22 mouse cellular contexts compared by ENCODE assay signal in the genomic region with DNA sequence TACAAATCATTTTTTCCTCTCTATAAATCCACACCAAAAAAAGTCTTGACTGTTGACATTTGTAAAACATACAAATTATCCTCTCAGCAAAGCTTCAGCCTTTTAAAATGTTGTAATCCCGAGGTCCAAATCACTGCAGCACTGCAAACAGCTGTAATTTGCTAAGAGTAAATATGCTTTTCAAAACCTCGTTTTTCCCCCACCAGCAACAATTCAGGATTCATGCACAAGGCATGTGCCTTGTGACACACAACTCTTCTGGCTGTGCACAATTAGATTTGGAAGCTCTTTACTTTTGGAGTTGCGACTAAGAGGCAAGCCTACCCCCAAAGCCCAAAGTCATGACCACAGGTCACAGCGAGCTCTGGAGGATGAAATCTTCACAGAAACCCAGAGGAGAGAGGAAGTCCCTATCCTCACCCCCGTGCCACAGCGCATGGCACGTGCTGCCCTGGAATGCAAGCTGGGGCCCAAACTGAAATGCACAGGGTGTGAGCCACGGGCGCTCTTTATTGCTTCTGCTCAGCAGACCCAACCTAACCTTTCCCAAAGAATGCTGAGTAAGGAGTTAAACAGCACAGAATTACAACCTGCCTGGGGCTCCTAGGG.
DNase-seq lines count a peak whose midpoint lies in the region; ATAC-seq and TF ChIP-seq lines count a peak whose summit lies in the region.
"Had no signal": no experiment of that assay in that cellular context is flagged by ENCODE, and none has a peak within 500 bp of the region (broad histone marks: within the 10 kb centered on the region; RNA-seq: fewer than 3 reads in every experiment).

No protein-coding gene starts in this region.

- no peaks in the 10 kb centered on the region for H3K9me3 ChIP-seq in liver, embryonic 12.5 days (replicated peaks)
- H3K9me3 ChIP-seq: G1E; hindbrain, embryonic 13.5 days; midbrain, embryonic 12.5 days; neural tube, embryonic 12.5 days had no signal

- no peaks in the 10 kb centered on the region for H3K79me2 ChIP-seq in liver, adult 2 months (ENCODE audit: control insufficient read depth, insufficient read depth, low read length)

- intact Hi-C loops in gastrocnemius, adult 2 months (cut with DNase I) = no loop called here
- intact Hi-C loops in gastrocnemius, postnatal 36 days (cut with DNase I) = no loop called here

- no peak for TF ChIP-seq POLR2A in liver, adult 2 months (IDR thresholded peaks at IDR 0.05; ENCODE audit: extremely low read depth, insufficient read depth, low read length)

- peaks cover 4% of the 10 kb centered on the region for H3K4me1 ChIP-seq in liver, adult 2 months (ENCODE audit: control insufficient read depth, insufficient read depth, low read length)
- H3K4me1 ChIP-seq in liver, embryonic 12.5 days = no peaks in the 10 kb centered on the region

- no peak overlapping the region for H3K4me3 ChIP-seq in gastrocnemius, adult 2 months
- no peak overlapping the region for H3K4me3 ChIP-seq in liver, adult 2 months (ENCODE audit: insufficient read depth, low read depth, low read length)
- H3K4me3 ChIP-seq in liver, embryonic 12.5 days = no peak overlapping the region
- H3K4me3 ChIP-seq: hindbrain, embryonic 13.5 days; midbrain, embryonic 12.5 days; neural tube, embryonic 12.5 days had no signal

- ATAC-seq in liver, embryonic 12.5 days = no peak
- ATAC-seq in hematopoietic stem cell, adult 5-6 weeks (replicated peaks in 1 of 2; ENCODE audit: insufficient read depth in 1 of 2, low FRiP score in 2 of 2, low TSS enrichment in 1 of 2, low read depth in 1 of 2, poor library complexity in 2 of 2, severe bottlenecking in 2 of 2) = peak; percentile 46 to 74
- ATAC-seq: CD4-positive, CD25-positive, alpha-beta regulatory T cell, adult 4 months; forebrain, postnatal 0 days; inflammation-experienced regulatory T-cells, adult 6 months had no signal

- peak overlapping the region; percentile 56 for H3K27ac ChIP-seq in gastrocnemius, adult 2 months
- no peak overlapping the region for H3K27ac ChIP-seq in liver, adult 2 months (replicated peaks; ENCODE audit: insufficient read depth, low read depth, low read length)
- no peak overlapping the region for H3K27ac ChIP-seq in liver, embryonic 12.5 days
- H3K27ac ChIP-seq: hindbrain, embryonic 13.5 days; macrophage; midbrain, embryonic 12.5 days; neural tube, embryonic 12.5 days had no signal

- H3K4me2 ChIP-seq in liver, embryonic 12.5 days = no peak overlapping the region
- H3K4me2 ChIP-seq: heart, embryonic 11.5 days; hindbrain, embryonic 13.5 days; lung, embryonic 14.5 days; midbrain, embryonic 12.5 days; neural tube, embryonic 12.5 days had no signal

- no peak overlapping the region for H3K9ac ChIP-seq in liver, adult 2 months (ENCODE audit: low read depth, low read length)
- no peak overlapping the region for H3K9ac ChIP-seq in liver, embryonic 12.5 days
- H3K9ac ChIP-seq: forebrain, postnatal 0 days; hindbrain, embryonic 13.5 days; lung, embryonic 14.5 days; midbrain, embryonic 12.5 days; neural tube, embryonic 12.5 days had no signal

- DNase-seq in gastrocnemius, adult 2 months = no peak
- no peak for DNase-seq in gastrocnemius, postnatal 36 days
- peak; percentile 67 for DNase-seq in liver, adult 2 months (ENCODE audit: extremely low read depth, low read depth, low spot score)
- DNase-seq in adrenal gland, adult 8-10 months = no peak
- no peak for DNase-seq in cerebellum, adult 9-10 months
- DNase-seq: cerebellum, adult 18-20 months; forebrain, postnatal 0 days; heart, postnatal 10 days; kidney, postnatal 4 days; lung, embryonic 14.5 days; right cerebral cortex, adult 18-20 months; thymus, postnatal 25 days had no signal

- 41% methylated on average over 9 of the region's 9 CpGs for WGBS in liver, adult 2 months
- 61% methylated on average over 9 of the region's 9 CpGs for WGBS in liver, embryonic 12.5 days (ENCODE audit: insufficient replicate concordance)

- no peaks in the 10 kb centered on the region for H3K27me3 ChIP-seq in liver, adult 2 months (ENCODE audit: control insufficient read depth, insufficient read depth, low read length)
- no peaks in the 10 kb centered on the region; the same call in 1 of the 2 replicates for H3K27me3 ChIP-seq in liver, embryonic 12.5 days (replicated peaks)
- H3K27me3 ChIP-seq: hindbrain, embryonic 13.5 days; midbrain, embryonic 12.5 days; neural tube, embryonic 12.5 days had no signal

- H3K36me3 ChIP-seq in liver, adult 2 months (ENCODE audit: control insufficient read depth, insufficient read depth, low read length) = no peaks in the 10 kb centered on the region
- H3K36me3 ChIP-seq in liver, embryonic 12.5 days = no peaks in the 10 kb centered on the region
- H3K36me3 ChIP-seq: G1E; hindbrain, embryonic 13.5 days; midbrain, embryonic 12.5 days; neural tube, embryonic 12.5 days had no signal

- no peak for TF ChIP-seq CTCF in gastrocnemius, adult 2 months (IDR thresholded peaks at IDR 0.05)
- no peak for TF ChIP-seq CTCF in liver, adult 2 months (IDR thresholded peaks at IDR 0.05; ENCODE audit: low read depth, low read length)
